Mouse (Mus musculus) brain, embryonic 14.5 days (tissue): Measurements from ENCODE around the gene Tst. TPM values are rescaled to one million over a fixed set of nuclear protein-coding genes. Genes with fewer than 3 reads are reported as not detected.

ENCODE experiments used
- DNase-seq: peaks from one replicate; pipeline ENCODE4 v3.0.0-alpha.2; 2011; ENCODE audit warnings: low read depth
- CTCF ChIP-seq: fragments of 200-500 bp; IDR thresholded peaks from 2 replicates; pipeline ENCODE4 v1.5.1; 2012; ENCODE audit warnings: inconsistent platforms, mild to moderate bottlenecking, moderate library complexity, borderline replicate concordance; ENCODE audit not compliant: insufficient read depth, insufficient read length; ENCODE audit errors: extremely low read depth
- POLR2A ChIP-seq: fragments of 200-500 bp; IDR thresholded peaks from 2 replicates; pipeline ENCODE4 v1.6.1; 2012; ENCODE audit warnings: mild to moderate bottlenecking, inconsistent platforms, borderline replicate concordance; ENCODE audit not compliant: poor library complexity, insufficient read depth, insufficient read length, severe bottlenecking; ENCODE audit errors: extremely low read depth
- polyA plus RNA-seq: library from polyadenylated mRNA; depleted of rRNA; stranded (reverse); fragments of >200 nt; gene quantifications from 2 replicates; pipeline ENCODE4 v1.2.3, GENCODE M21; 2012

Tst gene
- polyA plus RNA-seq, 1 experiment = 12.4 TPM

DNA sequence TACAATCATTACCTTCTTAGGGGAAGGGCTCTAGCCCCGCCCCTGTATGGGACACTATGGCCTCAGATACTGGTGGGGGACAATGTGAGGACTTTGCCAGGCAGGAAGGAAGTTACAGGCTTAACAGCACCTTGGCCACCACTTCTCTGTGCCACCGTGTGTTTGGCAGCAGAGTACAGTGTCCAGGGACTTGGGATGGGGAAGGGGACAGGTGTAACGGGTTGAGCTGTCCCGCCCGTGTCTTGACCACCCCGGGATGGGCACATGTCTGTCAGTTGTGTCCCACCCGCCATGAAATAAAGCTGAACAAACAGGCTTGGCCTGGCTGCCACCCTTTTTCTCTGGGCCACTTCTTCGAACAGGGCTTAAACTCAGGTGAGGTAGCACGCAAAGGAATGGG lies 33.3 kb upstream of the Tst start:
- TF ChIP-seq POLR2A (no peak), CTCF (no peak)
- no peak for DNase-seq

DNA sequence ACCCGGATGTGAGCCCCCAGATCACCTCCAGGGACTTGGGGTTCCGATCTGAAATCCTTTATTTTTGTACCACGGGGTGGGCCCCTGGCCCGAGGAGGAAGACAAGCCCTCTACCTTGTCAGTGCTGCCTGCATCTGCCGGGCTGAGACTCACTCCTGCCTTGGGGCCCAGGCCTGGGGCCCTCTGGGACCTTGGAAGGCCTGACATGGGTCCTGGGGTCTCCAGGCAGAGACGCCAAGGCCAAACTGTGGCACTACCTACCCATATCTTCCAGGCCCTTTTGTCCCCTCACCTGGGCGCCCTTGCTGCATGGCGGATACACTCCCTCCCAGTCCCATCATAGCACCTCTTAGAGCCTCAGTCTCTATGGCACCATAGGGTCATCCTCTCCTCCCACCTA lies 32.8 kb upstream of the Tst start:
- DNase-seq = no peak
- no peak for TF ChIP-seq CTCF
- TF ChIP-seq POLR2A = no peak

DNA sequence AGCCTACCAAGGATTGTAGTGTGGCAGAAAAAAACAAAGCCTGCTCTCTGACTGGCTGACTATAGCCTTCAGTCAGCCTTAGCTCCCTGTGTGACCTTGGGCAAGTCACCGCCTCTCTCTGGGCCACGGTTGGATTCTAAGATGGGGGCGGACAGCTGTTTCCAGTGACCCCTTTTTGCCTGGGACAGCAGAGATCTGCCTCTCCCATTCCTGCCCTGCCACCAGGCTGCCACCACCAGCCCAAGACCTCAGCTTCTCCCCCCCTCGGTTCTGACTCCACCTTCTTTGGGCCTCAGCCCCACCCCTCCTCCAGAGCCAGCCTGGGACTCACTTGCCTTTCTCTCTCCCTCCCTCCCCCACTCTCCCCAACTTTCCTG lies 32.3 kb upstream of the Tst start:
- DNase-seq = no peak
- TF ChIP-seq POLR2A (no peak), CTCF (no peak)

DNA sequence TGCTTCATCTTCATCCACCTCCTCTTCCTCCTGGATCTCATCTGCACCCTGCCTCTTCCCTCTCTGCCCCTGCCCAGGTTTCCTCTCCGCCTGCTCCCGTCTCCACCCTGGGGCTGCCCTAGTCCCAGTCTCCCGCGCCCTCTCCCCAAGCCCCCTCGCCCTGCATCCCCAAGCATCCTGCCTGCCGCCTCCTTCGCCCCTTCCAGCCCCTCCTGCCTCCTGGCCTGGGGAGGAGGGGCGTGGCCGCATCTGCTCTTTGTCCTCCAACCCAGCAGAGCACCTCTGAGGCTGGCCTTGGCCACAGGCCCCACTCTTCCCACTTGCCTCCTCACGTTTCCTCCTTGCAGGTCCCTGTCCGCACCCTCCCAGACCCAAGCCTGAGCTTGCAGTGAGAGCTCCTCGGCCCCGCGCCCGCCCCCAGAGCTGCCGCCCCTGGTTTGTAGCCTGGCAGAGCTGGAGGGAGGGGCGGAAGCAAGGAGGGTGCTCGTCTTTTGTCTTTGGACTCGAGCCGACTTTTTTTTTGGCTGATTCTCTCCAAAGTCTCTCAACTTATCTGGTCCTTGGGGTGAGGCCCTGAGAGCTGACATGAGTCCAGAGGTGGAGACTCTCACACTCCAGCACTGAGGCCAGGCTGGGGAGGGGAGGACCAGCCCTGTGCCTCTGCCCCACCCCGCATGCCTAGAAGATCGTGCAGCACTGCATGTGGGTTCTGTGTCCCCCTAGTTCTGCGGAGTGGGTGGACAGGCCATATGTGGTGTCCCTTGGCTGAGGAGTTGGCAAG lies 31.7 kb upstream of the Tst start:
- DNase-seq = peak; percentile 46
- TF ChIP-seq CTCF (no peak), POLR2A (no peak)

DNA sequence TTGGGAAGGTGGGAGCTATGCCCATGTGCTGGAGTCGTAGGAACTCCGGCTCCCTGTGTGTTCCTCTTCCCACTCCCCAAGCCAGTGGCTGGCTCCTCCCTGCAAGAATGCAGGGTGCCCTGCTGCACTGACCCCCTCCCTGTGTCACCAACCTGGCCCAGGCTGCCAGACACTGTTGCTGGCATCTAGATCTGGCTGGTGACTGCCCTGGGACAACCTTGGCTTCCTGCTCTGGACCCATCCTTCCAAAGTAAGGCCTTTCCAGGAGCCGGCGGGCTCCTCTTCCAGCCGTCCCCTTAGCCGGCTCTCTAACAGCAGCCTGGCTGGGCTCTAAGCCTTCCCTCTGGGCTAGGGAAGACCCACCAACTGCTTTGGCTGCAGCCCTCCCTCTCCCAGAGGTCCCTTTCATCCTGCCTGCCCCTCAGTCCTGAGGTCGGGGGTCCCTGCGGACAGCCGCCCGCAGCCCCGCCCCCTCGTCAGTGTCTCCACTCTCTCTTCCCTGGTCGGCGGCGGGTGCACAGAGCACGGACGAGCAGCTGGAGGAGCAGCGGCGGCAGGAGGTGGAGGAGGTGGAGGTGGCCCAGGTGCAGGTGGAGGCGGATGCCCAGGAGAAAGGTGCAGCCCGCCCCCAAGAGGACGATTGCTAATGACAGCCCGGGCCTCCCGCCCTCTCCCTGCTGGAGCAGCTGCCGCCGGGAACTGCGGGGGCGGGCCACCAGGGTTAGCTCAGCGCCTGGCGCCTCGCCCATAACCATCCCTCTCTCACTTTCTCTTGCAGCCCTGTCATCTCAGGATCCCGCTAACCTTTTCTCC lies 30.9 kb upstream of the Tst start:
- no peak for TF ChIP-seq POLR2A
- TF ChIP-seq CTCF = no peak; the same call in 1 of the 2 replicates
- DNase-seq = peak; percentile 91

DNA sequence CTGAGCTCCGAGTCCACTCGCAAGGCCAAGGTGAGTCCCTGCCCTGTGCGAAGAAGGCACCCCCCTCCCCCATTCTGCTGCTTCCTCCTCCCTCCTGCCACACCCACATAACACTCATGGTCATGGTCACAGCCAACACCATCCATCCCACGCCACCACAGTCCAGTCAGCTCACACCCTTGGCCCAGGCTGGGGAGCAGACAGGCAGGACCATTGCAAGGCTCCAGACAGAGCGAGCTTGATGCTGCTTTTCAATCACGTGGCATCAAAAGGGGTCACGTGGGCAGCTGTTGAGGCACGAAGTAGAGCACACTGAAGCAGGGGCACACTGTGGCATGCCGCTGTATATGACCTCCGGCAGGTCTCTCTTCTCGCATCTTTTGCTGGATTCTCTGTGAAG lies 30.0 kb upstream of the Tst start:
- DNase-seq = no peak

DNA sequence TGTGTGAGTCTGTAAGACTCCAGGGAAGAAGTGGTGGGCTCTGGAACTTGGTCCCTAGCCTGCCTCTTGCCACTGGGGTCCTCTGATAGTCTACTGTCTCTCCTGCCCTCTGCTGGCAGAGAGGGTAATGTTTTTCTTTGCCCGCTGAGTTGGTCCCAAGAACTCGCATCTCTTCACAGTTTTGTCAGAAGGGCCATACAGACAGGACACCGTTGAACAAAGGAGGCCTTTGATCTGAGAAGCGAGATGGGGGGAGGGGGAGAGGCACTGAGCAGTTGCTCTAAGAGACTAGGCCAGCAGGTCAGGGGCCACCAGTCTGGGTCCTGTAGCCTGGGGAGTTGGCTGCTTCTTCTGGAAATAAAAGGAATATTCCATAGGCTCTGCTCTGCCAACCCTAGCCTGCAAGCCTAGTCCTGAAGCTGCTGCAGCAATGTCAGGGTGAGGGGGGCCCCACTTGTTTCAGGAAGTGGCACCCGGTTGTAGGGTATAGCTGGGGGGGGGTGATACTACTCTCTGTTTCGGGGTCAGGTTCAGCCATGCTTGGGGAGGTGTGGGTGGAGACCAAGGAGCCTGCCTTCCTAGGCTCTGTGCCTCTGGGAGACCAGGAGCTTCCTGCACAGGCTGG lies 29.3 kb upstream of the Tst start:
- TF ChIP-seq POLR2A (no peak), CTCF (peak; percentile 71; the same call in 1 of the 2 replicates)
- DNase-seq = peak; percentile 63

More for the DNA sequence above, 30.0 kb upstream of the Tst start:
- TF ChIP-seq CTCF (no peak), POLR2A (no peak)

DNA sequence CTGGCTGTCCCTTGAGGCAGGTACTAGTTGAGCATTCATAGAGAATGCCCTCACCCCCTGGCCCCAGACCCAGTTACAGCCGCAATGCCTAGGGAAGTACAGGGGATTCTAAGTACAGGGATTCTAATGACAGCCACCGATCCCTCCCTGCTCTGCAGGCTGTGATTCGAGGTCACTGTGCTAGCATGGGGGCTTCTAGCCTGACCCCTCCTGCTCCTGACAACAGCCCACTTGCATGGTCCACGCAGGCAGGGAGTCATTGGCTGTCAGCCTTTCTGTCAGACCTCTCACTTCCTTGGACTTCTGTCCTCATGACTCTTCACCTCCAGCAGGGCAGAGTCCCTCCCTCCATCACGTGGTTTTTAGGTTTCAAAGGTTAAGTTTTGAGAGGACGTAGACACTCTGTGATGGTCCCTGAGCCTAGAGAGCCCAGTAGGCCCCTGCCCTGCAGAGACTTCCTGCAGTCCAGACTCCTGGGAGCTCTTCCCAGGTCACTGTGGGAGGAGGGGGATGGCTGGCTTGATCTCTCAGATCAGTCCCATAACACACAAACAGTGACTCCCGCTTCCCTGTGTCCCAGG lies 25.9 kb upstream of the Tst start:
- TF ChIP-seq CTCF = no peak
- no peak for TF ChIP-seq POLR2A

DNA sequence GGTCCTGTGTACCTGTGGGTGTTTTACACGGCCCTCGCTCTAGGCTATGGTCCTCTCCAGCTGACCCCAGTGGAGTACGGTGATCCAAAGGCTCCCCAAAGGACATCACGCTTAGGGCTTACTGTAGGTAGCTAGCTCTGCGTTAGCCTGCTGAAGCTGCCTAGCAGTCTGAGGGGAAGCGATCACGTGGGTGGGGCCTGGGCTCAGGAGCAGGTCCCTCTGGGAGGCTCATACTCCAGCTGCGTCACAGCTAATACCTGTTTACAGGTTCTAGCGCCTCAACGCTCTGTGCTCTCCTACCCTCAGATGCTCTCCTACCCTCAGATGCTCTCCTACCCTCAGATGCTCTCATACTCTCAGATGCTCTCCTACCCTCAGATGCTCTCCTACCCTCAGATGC lies 25.2 kb upstream of the Tst start:
- TF ChIP-seq POLR2A = no peak
- TF ChIP-seq CTCF = no peak
- no peak for DNase-seq

More for the DNA sequence above, 25.9 kb upstream of the Tst start:
- DNase-seq = no peak

DNA sequence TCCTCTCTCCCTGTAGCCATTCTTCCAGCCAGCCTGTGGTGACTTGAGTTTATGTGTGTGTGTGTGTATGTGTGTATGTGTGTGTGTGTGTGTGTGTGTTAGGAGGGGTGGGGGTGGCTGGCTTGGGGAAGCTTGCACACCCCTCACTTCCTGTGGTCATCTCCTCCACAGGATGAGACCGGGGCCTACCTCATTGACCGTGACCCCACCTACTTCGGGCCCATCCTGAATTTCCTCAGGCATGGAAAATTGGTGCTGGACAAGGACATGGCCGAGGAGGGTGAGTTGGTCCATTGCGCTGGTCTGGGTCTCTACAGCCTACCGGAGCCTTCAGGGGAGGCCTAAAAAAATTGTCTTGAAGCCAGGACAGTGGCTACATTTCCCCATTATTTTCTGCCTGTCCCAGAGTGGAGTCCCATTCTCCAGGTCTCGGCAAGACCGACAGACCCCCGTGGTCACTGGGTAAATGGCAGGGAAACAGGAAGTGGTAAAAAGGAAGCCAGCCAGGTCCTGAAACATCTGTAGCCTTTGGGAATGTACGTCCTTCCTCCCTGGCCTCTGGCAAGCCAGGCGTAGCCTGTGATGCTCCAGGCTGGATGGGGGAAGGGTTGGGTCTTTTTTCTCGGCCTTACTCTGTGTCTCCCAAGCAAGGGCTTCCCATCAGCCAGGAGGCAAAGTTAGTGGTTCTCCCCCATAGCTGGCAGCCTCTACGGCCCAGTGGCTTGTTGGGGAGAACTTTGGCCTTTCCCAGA lies 24.3 kb upstream of the Tst start:
- DNase-seq = no peak
- TF ChIP-seq CTCF (no peak), POLR2A (no peak)
